Mouse (Mus musculus) megakaryocyte, embryonic 14.5 days (primary cell): ENCODE data around the gene Dcaf17.

Source experiments
- FLI1 ChIP-seq: IDR thresholded peaks from 2 replicates; pipeline ENCODE4 v1.6.1; 2012; ENCODE audit warnings: low read length, inconsistent platforms, mixed read lengths
- GATA1 ChIP-seq: IDR thresholded peaks from 3 replicates; pipeline ENCODE4 v1.6.1; 2012; ENCODE audit warnings: mixed read lengths, low read length, inconsistent platforms, borderline replicate concordance

- TF ChIP-seq GATA1 (no peak), FLI1 (no peak)
Measured at GRCm38 (mm10) chr2:71019277-71019676, 35.9 kb upstream of the Dcaf17 start.
